Mouse (Mus musculus): ENCODE data around the gene Rhpn2. TPM values are rescaled to one million over a fixed set of nuclear protein-coding genes. Genes with fewer than 3 reads are reported as not detected.

Gene Rhpn2
- 1.8 and 1.9 TPM in 2 replicates for polyA plus RNA-seq (2014; fragmentation: Nextera tagmentation; extraction: Ambion mirVana)

DNA sequence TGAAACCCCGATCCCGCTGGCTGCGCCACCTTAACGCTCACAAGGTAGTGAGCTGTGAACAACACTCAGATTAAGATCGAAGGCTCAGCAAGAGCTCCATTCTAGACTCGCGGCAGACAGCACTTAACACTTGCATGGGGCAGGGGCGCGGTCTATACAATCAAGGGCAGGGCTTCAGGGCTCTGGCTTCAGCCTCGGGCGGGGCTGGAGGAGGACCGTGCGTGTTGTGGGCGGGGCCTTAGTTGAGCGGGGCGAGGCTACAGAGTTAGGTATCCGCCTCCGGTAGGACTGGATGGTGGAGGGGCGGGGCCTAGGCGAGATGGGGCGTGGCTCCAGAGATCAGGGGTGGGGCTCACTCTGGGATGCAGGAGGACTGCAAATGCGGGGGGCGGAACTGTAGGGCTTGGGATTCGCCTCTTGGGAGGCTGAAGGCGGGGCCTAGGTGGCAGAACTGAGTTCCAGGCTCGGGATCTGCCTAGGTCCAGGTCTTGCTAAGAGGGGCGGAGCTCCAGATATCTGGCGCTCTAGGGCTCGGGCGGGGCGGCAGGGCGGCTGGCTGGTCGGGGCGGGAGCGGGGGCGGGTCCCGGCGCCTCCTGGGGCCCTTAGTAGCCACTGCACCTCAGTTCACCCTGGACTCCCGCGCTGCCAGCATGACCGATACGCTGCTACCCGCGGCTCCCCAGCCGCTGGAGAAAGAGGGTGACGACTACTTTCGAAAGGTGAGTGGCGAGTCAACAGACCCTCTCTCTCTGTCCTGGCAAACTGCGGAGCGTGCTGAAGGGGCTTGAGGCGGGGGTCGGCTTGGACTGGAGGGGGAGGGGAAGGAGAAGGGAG is at the start of gene Rhpn2:
Rhpn2 (plus strand) TSS at position 479 of the 835 bp plus-strand sequence.
- under 1% methylated on average over 51 of the region's 52 CpGs for WGBS
- H3K9ac ChIP-seq (ENCODE audit: low read length), result peak within 1 kb of the TSS; percentile 45
- no peaks in the 10 kb centered on the region; the same call in 1 of the 2 replicates for H3K4me1 ChIP-seq (ENCODE audit: control insufficient read depth, insufficient read depth, low read length)
- peak within 1 kb of the TSS; percentile 55 for H3K4me3 ChIP-seq (ENCODE audit: low read depth, low read length)
- peak; percentile 98 for ATAC-seq (ENCODE audit: insufficient number of reproducible peaks, low FRiP score, low TSS enrichment, low read depth)
- no peak within 1 kb of the TSS for H3K27ac ChIP-seq (replicated peaks; ENCODE audit: low read depth, low read length)
- peak; percentile 100 for DNase-seq (ENCODE audit: low spot score)
- H3K9me3 ChIP-seq (ENCODE audit: control insufficient read depth, low read length), result no peaks in the 10 kb centered on the region
- peak within 1 kb of the TSS; percentile 98 for H3K4me2 ChIP-seq (ENCODE audit: low read depth, severe bottlenecking)
- no peaks in the 10 kb centered on the region for H3K36me3 ChIP-seq (ENCODE audit: control insufficient read depth, insufficient read depth, low read length)
- H3K27me3 ChIP-seq (ENCODE audit: control insufficient read depth, insufficient read depth, low read length), result no peaks in the 10 kb centered on the region

DNA sequence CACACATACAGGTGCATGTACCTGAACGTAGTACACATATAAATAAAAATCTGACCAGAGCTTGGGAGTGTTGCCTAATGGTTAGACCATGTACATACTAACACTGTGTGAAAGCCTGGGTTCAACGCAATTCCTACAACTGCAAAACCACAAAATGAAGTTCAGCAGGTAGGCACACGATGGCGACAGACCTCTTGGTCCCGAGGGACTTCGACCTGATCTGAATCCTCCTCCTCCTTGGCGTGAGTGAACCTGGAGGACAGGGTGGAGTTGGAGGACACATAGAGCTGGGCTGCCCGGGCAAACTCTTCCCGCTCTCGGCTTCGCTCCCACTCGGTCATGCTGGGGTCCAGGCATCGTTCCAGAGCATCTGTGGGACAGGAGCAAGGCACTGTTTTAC is 40.5 kb upstream of the Rhpn2 start:
- ATAC-seq (ENCODE audit: insufficient number of reproducible peaks, low FRiP score, low TSS enrichment, low read depth) (no peak), DNase-seq (ENCODE audit: low spot score) (no peak)
- H3K36me3 ChIP-seq (ENCODE audit: control insufficient read depth, insufficient read depth, low read length), result peaks cover 9% of the 10 kb centered on the region
- H3K9ac ChIP-seq (ENCODE audit: low read length), result no peak overlapping the region
- no peak overlapping the region for H3K27ac ChIP-seq (replicated peaks; ENCODE audit: low read depth, low read length)
- no peaks in the 10 kb centered on the region for H3K9me3 ChIP-seq (ENCODE audit: control insufficient read depth, low read length)
- WGBS, result 92% methylated on average over 13 of the region's 13 CpGs
- H3K4me2 ChIP-seq (ENCODE audit: low read depth, severe bottlenecking), result no peak overlapping the region
- H3K27me3 ChIP-seq (ENCODE audit: control insufficient read depth, insufficient read depth, low read length), result no peaks in the 10 kb centered on the region
- no peak overlapping the region for H3K4me3 ChIP-seq (ENCODE audit: low read depth, low read length)
- H3K4me1 ChIP-seq (ENCODE audit: control insufficient read depth, insufficient read depth, low read length), result no peaks in the 10 kb centered on the region

DNA sequence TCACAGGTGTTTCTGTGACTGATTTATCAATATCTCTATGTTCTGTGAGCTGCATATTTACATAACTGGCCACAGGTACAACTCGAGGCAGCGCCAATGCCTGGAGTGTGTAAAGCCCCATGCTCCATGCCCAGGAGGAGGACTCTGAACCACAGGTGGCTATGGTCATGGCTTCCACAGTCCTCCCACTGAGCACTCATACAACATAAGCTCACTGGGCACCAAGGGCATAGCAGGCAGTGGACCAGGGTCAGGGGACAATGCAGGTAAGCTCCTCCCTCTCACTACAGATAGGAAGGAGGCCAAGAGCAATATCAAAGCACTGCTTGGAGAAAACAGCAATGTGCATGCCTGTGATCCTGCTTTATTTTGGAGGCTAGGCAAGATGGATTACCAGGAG is 38.3 kb upstream of the Rhpn2 start:
- Histone ChIP-seq H3K9me3 (ENCODE audit: control insufficient read depth, low read length) (no peaks in the 10 kb centered on the region), H3K4me1 (ENCODE audit: control insufficient read depth, insufficient read depth, low read length) (no peaks in the 10 kb centered on the region), H3K9ac (ENCODE audit: low read length) (no peak overlapping the region), H3K27me3 (ENCODE audit: control insufficient read depth, insufficient read depth, low read length) (no peaks in the 10 kb centered on the region), H3K36me3 (ENCODE audit: control insufficient read depth, insufficient read depth, low read length) (peaks cover 9% of the 10 kb centered on the region), H3K4me3 (ENCODE audit: low read depth, low read length) (no peak overlapping the region), H3K4me2 (ENCODE audit: low read depth, severe bottlenecking) (no peak overlapping the region), H3K27ac (replicated peaks; ENCODE audit: low read depth, low read length) (no peak overlapping the region)
- no peak for ATAC-seq (ENCODE audit: insufficient number of reproducible peaks, low FRiP score, low TSS enrichment, low read depth)
- no peak for DNase-seq (ENCODE audit: low spot score)
- 92% methylated on average over 2 of the region's 2 CpGs for WGBS

DNA sequence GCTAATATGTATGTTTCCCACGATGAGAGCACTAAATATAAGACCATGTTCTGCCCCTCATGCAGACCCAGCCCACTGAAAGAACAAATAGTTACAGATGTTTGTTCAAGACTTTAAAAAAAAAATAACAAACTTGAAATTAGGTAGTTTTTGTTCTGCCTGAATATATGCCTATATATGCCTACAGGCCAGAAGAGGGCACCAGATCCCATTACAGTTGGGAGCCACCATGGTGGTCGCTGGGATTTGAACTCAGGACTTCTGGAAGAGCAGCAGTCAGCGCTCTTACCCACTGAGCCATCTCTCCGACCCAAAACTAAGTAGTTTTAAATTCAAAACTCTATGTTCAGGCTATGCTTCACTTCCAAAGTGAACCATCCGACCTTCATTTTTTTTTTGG is 36.1 kb upstream of the Rhpn2 start:
- ATAC-seq (ENCODE audit: insufficient number of reproducible peaks, low FRiP score, low TSS enrichment, low read depth), result no peak
- Histone ChIP-seq H3K27ac (replicated peaks; ENCODE audit: low read depth, low read length) (no peak overlapping the region), H3K4me2 (ENCODE audit: low read depth, severe bottlenecking) (no peak overlapping the region), H3K9me3 (ENCODE audit: control insufficient read depth, low read length) (no peaks in the 10 kb centered on the region), H3K9ac (ENCODE audit: low read length) (no peak overlapping the region), H3K36me3 (ENCODE audit: control insufficient read depth, insufficient read depth, low read length) (peaks cover 5% of the 10 kb centered on the region; the same call in 1 of the 2 replicates), H3K27me3 (ENCODE audit: control insufficient read depth, insufficient read depth, low read length) (no peaks in the 10 kb centered on the region), H3K4me1 (ENCODE audit: control insufficient read depth, insufficient read depth, low read length) (no peaks in the 10 kb centered on the region), H3K4me3 (ENCODE audit: low read depth, low read length) (no peak overlapping the region)
- no peak for DNase-seq (ENCODE audit: low spot score)
- 91% methylated on average over 5 of the region's 5 CpGs for whole genome bisulfite sequencing

DNA sequence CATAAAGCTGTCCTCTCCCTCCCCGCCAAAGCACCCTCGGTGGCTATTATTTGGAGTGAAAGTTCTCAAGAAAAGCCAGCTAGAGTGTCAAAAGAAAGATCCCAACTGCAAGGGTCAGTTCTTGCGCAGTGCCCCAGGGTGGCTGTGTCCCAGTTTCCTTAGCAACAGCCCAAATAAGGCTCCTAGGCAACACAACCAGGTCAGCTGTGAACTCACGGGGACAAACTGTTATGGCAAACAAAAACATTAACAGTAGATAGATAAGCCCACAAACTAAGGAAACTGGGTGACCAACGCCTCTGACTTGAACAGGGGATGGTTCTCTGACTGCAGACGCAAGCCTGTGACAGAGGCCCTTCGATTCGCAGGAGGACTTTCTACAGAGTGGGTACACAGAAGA is 34.3 kb upstream of the Rhpn2 start:
- Histone ChIP-seq H3K27me3 (ENCODE audit: control insufficient read depth, insufficient read depth, low read length) (no peaks in the 10 kb centered on the region), H3K4me1 (ENCODE audit: control insufficient read depth, insufficient read depth, low read length) (no peaks in the 10 kb centered on the region), H3K36me3 (ENCODE audit: control insufficient read depth, insufficient read depth, low read length) (peaks cover 3% of the 10 kb centered on the region; the same call in 1 of the 2 replicates), H3K9ac (ENCODE audit: low read length) (no peak overlapping the region), H3K9me3 (ENCODE audit: control insufficient read depth, low read length) (no peaks in the 10 kb centered on the region), H3K4me2 (ENCODE audit: low read depth, severe bottlenecking) (no peak overlapping the region), H3K4me3 (ENCODE audit: low read depth, low read length) (no peak overlapping the region), H3K27ac (replicated peaks; ENCODE audit: low read depth, low read length) (no peak overlapping the region)
- DNase-seq (ENCODE audit: low spot score), result no peak
- ATAC-seq (ENCODE audit: insufficient number of reproducible peaks, low FRiP score, low TSS enrichment, low read depth), result no peak
- 84% methylated on average over 8 of the region's 8 CpGs for WGBS

DNA sequence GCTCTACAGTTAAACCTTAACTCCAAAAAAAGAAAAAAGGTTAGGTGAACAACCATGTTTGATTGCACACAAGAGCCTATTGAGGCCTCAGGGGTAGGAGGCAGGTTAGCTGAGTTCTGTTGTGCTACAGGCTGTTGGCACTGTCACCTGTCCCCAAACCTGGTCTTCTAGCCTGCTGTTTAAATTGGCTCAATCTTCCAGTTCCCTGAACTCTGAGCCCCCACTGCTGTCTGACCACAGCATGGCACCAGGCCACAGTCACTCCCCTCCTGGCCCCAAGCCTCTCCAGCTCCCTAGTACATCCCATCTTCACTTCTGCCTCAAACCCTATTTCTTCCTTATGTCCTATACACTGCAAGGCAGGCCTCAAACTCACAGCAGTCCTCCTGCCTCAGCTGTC is 33.2 kb upstream of the Rhpn2 start:
- H3K4me3 ChIP-seq (ENCODE audit: low read depth, low read length), result no peak overlapping the region
- no peaks in the 10 kb centered on the region for H3K27me3 ChIP-seq (ENCODE audit: control insufficient read depth, insufficient read depth, low read length)
- H3K9ac ChIP-seq (ENCODE audit: low read length), result no peak overlapping the region
- no peak for DNase-seq (ENCODE audit: low spot score)
- H3K36me3 ChIP-seq (ENCODE audit: control insufficient read depth, insufficient read depth, low read length), result peaks cover 3% of the 10 kb centered on the region; the same call in 1 of the 2 replicates
- H3K4me2 ChIP-seq (ENCODE audit: low read depth, severe bottlenecking), result no peak overlapping the region
- H3K4me1 ChIP-seq (ENCODE audit: control insufficient read depth, insufficient read depth, low read length), result no peaks in the 10 kb centered on the region
- no peak for ATAC-seq (ENCODE audit: insufficient number of reproducible peaks, low FRiP score, low TSS enrichment, low read depth)
- H3K27ac ChIP-seq (replicated peaks; ENCODE audit: low read depth, low read length), result no peak overlapping the region
- H3K9me3 ChIP-seq (ENCODE audit: control insufficient read depth, low read length), result no peaks in the 10 kb centered on the region

DNA sequence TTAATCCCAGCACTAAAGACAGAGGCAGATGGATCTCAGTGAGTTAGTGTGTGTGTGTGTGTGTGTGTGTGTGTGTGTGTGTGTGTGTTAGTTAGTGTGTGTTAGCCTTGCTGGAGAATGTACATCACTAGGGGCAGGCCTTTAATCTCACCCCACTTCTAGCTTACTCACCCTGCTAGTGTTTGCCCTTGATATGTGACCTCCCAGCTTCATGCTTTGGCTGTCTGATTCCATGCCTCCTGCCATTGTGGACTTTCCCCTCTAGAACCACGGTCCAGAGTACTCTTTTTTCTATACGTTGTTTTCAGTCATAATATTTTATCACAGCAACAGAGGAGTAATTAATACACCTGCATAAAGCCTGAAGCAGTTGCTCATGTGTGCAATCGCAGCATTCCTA is 22.8 kb upstream of the Rhpn2 start:
- H3K9ac ChIP-seq (ENCODE audit: low read length), result no peak overlapping the region
- no peak for ATAC-seq (ENCODE audit: insufficient number of reproducible peaks, low FRiP score, low TSS enrichment, low read depth)
- 92% methylated on average over 3 of the region's 3 CpGs for WGBS

DNA sequence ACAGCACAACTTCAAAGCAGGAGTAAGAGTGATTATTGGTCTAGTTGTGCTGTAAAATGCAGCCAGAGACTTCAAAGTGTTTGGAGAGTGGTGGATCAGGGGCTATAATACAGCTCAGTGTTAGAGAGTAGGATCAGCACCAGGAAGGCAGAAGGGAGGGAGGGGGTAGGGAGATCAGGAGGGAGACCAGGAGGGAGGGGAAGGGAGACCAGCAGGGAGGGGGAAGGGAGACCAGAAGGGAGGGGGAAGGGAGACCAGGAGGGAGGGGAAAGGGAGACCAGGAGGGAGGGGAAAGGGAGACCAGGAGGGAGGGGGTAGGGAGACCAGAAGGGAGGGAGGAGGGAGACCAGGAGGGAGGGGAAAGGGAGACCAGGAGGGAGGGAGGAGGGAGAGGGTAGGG is 19.8 kb upstream of the Rhpn2 start:
- no peak overlapping the region for H3K9ac ChIP-seq (ENCODE audit: low read length)

More for the DNA sequence above, 22.8 kb upstream of the Rhpn2 start:
- Histone ChIP-seq H3K4me1 (ENCODE audit: control insufficient read depth, insufficient read depth, low read length) (no peaks in the 10 kb centered on the region), H3K27ac (replicated peaks; ENCODE audit: low read depth, low read length) (no peak overlapping the region), H3K4me3 (ENCODE audit: low read depth, low read length) (no peak overlapping the region), H3K36me3 (ENCODE audit: control insufficient read depth, insufficient read depth, low read length) (no peaks in the 10 kb centered on the region; the same call in 1 of the 2 replicates), H3K4me2 (ENCODE audit: low read depth, severe bottlenecking) (no peak overlapping the region), H3K27me3 (ENCODE audit: control insufficient read depth, insufficient read depth, low read length) (no peaks in the 10 kb centered on the region), H3K9me3 (ENCODE audit: control insufficient read depth, low read length) (no peaks in the 10 kb centered on the region)
- DNase-seq (ENCODE audit: low spot score), result no peak

More for the DNA sequence above, 19.8 kb upstream of the Rhpn2 start:
- no peaks in the 10 kb centered on the region for H3K9me3 ChIP-seq (ENCODE audit: control insufficient read depth, low read length)
- H3K27ac ChIP-seq (replicated peaks; ENCODE audit: low read depth, low read length), result no peak overlapping the region
- no peaks in the 10 kb centered on the region for H3K27me3 ChIP-seq (ENCODE audit: control insufficient read depth, insufficient read depth, low read length)
- DNase-seq (ENCODE audit: low spot score) (no peak), ATAC-seq (ENCODE audit: insufficient number of reproducible peaks, low FRiP score, low TSS enrichment, low read depth) (no peak)
- H3K4me3 ChIP-seq (ENCODE audit: low read depth, low read length), result no peak overlapping the region
- H3K36me3 ChIP-seq (ENCODE audit: control insufficient read depth, insufficient read depth, low read length), result no peaks in the 10 kb centered on the region; the same call in 1 of the 2 replicates
- H3K4me1 ChIP-seq (ENCODE audit: control insufficient read depth, insufficient read depth, low read length), result no peaks in the 10 kb centered on the region
- no peak overlapping the region for H3K4me2 ChIP-seq (ENCODE audit: low read depth, severe bottlenecking)

All from limb, embryonic 11.5 days (tissue).